Mouse (Mus musculus) heart, embryonic 11.5 days (tissue): ENCODE results near the gene Eea1. TPM values are rescaled to one million over a fixed set of nuclear protein-coding genes. Genes with fewer than 3 reads are reported as not detected.
A peak's percentile ranks its signal among the peaks of the same experiment; 100 is the strongest.
"Not testable (repeated sequence)": the region's sequence is repeated elsewhere in the genome, so short reads cannot be mapped to it uniquely, and the experiment has no call there.

Source experiments
- ATAC-seq: fragments of 200-750 bp; cut with Nextera tagmentation; replicated peaks from 2 replicates; pipeline ENCODE4 v1.8.0; 2017; ENCODE audit warnings: moderate library complexity; ENCODE audit not compliant: insufficient number of reproducible peaks, low FRiP score, low TSS enrichment
- H3K27ac ChIP-seq: fragments of 300-500 bp; sonication (generic); 2 replicates; pipeline ENCODE4 v1.5.1; 2014; ENCODE audit warnings: mild to moderate bottlenecking, low read depth, low read length
- H3K27me3 ChIP-seq: fragments of 300-500 bp; sonication (generic); 2 replicates; pipeline ENCODE4 v1.6.1; 2014; ENCODE audit warnings: mild to moderate bottlenecking, low read length, mixed read lengths; ENCODE audit not compliant: control insufficient read depth, insufficient read depth
- H3K36me3 ChIP-seq: fragments of 300-500 bp; sonication (generic); 2 replicates; pipeline ENCODE4 v1.6.1; 2014; ENCODE audit warnings: mild to moderate bottlenecking, low read length, moderate library complexity, mixed read lengths; ENCODE audit not compliant: control insufficient read depth, insufficient read depth
- H3K4me1 ChIP-seq: fragments of 300-500 bp; sonication (generic); 2 replicates; pipeline ENCODE4 v1.6.1; 2014; ENCODE audit warnings: low read length; ENCODE audit not compliant: control insufficient read depth, insufficient read depth
- H3K4me2 ChIP-seq: fragments of 300-500 bp; sonication (generic); 2 replicates; pipeline ENCODE4 v1.6.1; 2014; ENCODE audit warnings: mild to moderate bottlenecking, moderate library complexity
- H3K4me3 ChIP-seq: fragments of 300-500 bp; sonication (generic); 2 replicates; pipeline ENCODE4 v1.5.1; 2014; ENCODE audit warnings: low read depth, low read length
- H3K9ac ChIP-seq: fragments of 300-500 bp; sonication (generic); 2 replicates; pipeline ENCODE4 v1.6.1; 2014; ENCODE audit warnings: mild to moderate bottlenecking, low read depth, low read length, moderate library complexity
- H3K9me3 ChIP-seq: fragments of 300-500 bp; sonication (generic); replicated peaks from 2 replicates; pipeline ENCODE4 v1.6.1; 2016; ENCODE audit warnings: low read length; ENCODE audit not compliant: control insufficient read depth
- WGBS: fragments of 180-500 bp; shearing (Covaris S2); extraction: QIAGEN DNeasy Blood & Tissue Kit; methylation state at CpG from one replicate; pipeline ENCODE4 v1.1.7; 2014; ENCODE audit not compliant: insufficient replicate concordance; 5-methylcytosine and 5-hydroxymethylcytosine counted together
- polyA plus RNA-seq: library from polyadenylated mRNA; unstranded; fragments of >200 nt; fragmentation: Nextera tagmentation; extraction: Ambion mirVana; gene quantifications from 2 replicates; pipeline ENCODE4 v1.2.1, GENCODE M21; 2014

Eea1 gene
- polyA plus RNA-seq, 1 experiment from 2014 or later = 21.5 TPM

DNA sequence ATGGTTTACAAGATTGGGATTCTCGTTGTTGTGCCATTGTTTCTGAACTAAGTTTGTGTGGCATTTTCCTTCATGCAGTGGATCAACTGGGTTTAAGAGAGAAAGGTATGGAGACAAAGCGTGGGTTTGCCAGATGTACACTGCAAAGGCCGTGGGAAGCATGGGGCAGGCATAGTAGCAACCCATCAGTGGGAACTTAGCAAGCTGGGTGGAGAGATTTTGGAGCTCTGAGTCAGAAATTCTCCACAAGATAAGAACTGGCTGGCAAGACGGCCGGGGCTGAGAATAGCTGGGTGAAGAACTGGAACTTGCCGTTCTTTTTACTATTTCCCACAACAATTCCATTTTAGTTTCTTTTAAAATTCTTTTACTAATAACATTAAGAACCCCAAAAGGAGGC, 35.8 kb upstream of the Eea1 start:
- H3K9ac ChIP-seq = no peak overlapping the region
- WGBS = 48% methylated on average over 6 of the region's 6 CpGs

GRCm38 (mm10) chr10:95909246-95909909, 31.1 kb upstream of the Eea1 start:
- 85% methylated on average over 4 of the region's 4 CpGs for WGBS
- H3K4me2 ChIP-seq = no peak overlapping the region
- no peak overlapping the region for H3K27ac ChIP-seq
- ATAC-seq = no peak
- H3K4me3 ChIP-seq = no peak overlapping the region
- no peaks in the 10 kb centered on the region for H3K4me1 ChIP-seq
- no peak overlapping the region for H3K9ac ChIP-seq
- H3K36me3 ChIP-seq = no peaks in the 10 kb centered on the region
- H3K27me3 ChIP-seq = no peaks in the 10 kb centered on the region
- H3K9me3 ChIP-seq = no peaks in the 10 kb centered on the region

More for the DNA sequence above, 35.8 kb upstream of the Eea1 start:
- no peaks in the 10 kb centered on the region for H3K27me3 ChIP-seq
- H3K4me1 ChIP-seq = no peaks in the 10 kb centered on the region
- no peak overlapping the region for H3K4me3 ChIP-seq
- no peak for ATAC-seq
- no peaks in the 10 kb centered on the region for H3K36me3 ChIP-seq
- H3K27ac ChIP-seq = no peak overlapping the region
- no peaks in the 10 kb centered on the region for H3K9me3 ChIP-seq
- no peak overlapping the region for H3K4me2 ChIP-seq

DNA sequence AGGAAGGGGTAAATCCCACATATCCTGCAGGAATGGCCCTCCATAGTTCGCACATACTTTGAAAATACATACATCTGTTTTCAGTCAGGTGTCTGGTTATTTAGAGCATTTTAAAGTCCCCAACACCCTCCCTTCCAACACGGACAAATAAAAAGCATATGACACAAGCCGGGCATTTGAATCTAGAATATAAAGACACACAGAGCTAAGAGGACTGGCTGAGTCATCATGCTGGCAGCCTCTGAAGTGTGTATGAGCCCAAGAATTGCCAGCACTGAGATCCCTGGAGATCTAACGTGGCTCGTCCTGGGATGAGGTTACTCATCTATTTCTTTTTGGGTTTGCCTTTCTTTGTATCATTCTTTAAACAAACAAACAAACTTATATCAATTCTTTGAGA, 29.4 kb upstream of the Eea1 start:
- H3K4me2 ChIP-seq = no peak overlapping the region
- WGBS = 74% methylated on average over 5 of the region's 5 CpGs
- no peak overlapping the region for H3K9ac ChIP-seq
- no peak for ATAC-seq
- no peak overlapping the region for H3K4me3 ChIP-seq
- no peaks in the 10 kb centered on the region for H3K36me3 ChIP-seq
- no peak overlapping the region for H3K27ac ChIP-seq
- no peaks in the 10 kb centered on the region for H3K4me1 ChIP-seq
- no peaks in the 10 kb centered on the region for H3K9me3 ChIP-seq
- no peaks in the 10 kb centered on the region for H3K27me3 ChIP-seq

GRCm38 (mm10) chr10:95914434-95915174, 25.8 kb upstream of the Eea1 start:
- Histone ChIP-seq H3K36me3 (no peaks in the 10 kb centered on the region), H3K27me3 (no peaks in the 10 kb centered on the region), H3K4me1 (no peaks in the 10 kb centered on the region), H3K9me3 (no peaks in the 10 kb centered on the region), H3K27ac (no peak overlapping the region), H3K9ac (no peak overlapping the region), H3K4me3 (no peak overlapping the region), H3K4me2 (no peak overlapping the region)
- ATAC-seq = no peak
- WGBS = 84% methylated on average over 5 of the region's 5 CpGs

GRCm38 (mm10) chr10:95918716-95919115, 21.7 kb upstream of the Eea1 start:
- no peak for ATAC-seq
- Histone ChIP-seq H3K4me3 (no peak overlapping the region), H3K27me3 (no peaks in the 10 kb centered on the region)

GRCm38 (mm10) chr10:95923263-95924217, 16.9 kb upstream of the Eea1 start:
- no peak for ATAC-seq
- Histone ChIP-seq H3K27me3 (no peaks in the 10 kb centered on the region), H3K4me2 (no peak overlapping the region), H3K4me1 (no peaks in the 10 kb centered on the region), H3K27ac (no peak overlapping the region), H3K9ac (no peak overlapping the region), H3K4me3 (no peak overlapping the region), H3K36me3 (no peaks in the 10 kb centered on the region), H3K9me3 (no peaks in the 10 kb centered on the region)
- WGBS = 72% methylated on average over 6 of the region's 6 CpGs

More at GRCm38 (mm10) chr10:95918716-95919115, 21.7 kb upstream of the Eea1 start:
- H3K4me2 ChIP-seq = no peak overlapping the region
- H3K27ac ChIP-seq = no peak overlapping the region
- WGBS = 54% methylated on average over 3 of the region's 3 CpGs
- no peaks in the 10 kb centered on the region for H3K36me3 ChIP-seq
- no peak overlapping the region for H3K9ac ChIP-seq
- no peaks in the 10 kb centered on the region for H3K4me1 ChIP-seq
- no peaks in the 10 kb centered on the region for H3K9me3 ChIP-seq

- not testable (repeated sequence) for H3K9me3 ChIP-seq, H3K4me2 ChIP-seq, H3K4me3 ChIP-seq, ATAC-seq, H3K27ac ChIP-seq, H3K9ac ChIP-seq, H3K27me3 ChIP-seq, H3K36me3 ChIP-seq, H3K4me1 ChIP-seq
- 89% methylated on average over 13 of the region's 13 CpGs for WGBS
These were observed 6.8 kb upstream of the Eea1 start for GRCm38 (mm10) chr10:95933631-95934030.

GRCm38 (mm10) chr10:95940901-95941767, 684 bp downstream of the Eea1 start:
- H3K9ac ChIP-seq = peak overlapping the region; percentile 88
- WGBS = 6% methylated on average over 42 of the region's 69 CpGs
- H3K4me3 ChIP-seq = peak overlapping the region; percentile 71
- H3K4me2 ChIP-seq = peak overlapping the region; percentile 81
- H3K27me3 ChIP-seq = no peaks in the 10 kb centered on the region
- H3K9me3 ChIP-seq = no peaks in the 10 kb centered on the region
- peak overlapping the region; percentile 95 for H3K27ac ChIP-seq
- peak; percentile 87 for ATAC-seq
- peaks cover 14% of the 10 kb centered on the region for H3K4me1 ChIP-seq
- no peaks in the 10 kb centered on the region for H3K36me3 ChIP-seq
